Mouse (Mus musculus) intestine, postnatal 0 days (tissue): ENCODE results near the gene Chmp1a. TPM values are rescaled to one million over a fixed set of nuclear protein-coding genes. Genes with fewer than 3 reads are reported as not detected.
"Not testable (repeated sequence)": the region's sequence is repeated elsewhere in the genome, so short reads cannot be mapped to it uniquely, and the experiment has no call there.

ENCODE experiments used
- ATAC-seq: fragments of 200-750 bp; cut with Nextera tagmentation; 2 replicates; pipeline ENCODE4 v1.8.0; 2017; ENCODE audit warnings: mild to moderate bottlenecking, moderate TSS enrichment, moderate library complexity
- H3K27ac ChIP-seq: fragments of 300-500 bp; sonication (generic); 2 replicates; pipeline ENCODE4 v1.5.1; 2014; ENCODE audit warnings: mild to moderate bottlenecking, low read depth, low read length, moderate library complexity
- H3K27me3 ChIP-seq: fragments of 300-500 bp; sonication (generic); replicated peaks from 2 replicates; pipeline ENCODE4 v1.6.1; 2014; ENCODE audit warnings: low read length, mixed read lengths; ENCODE audit not compliant: control insufficient read depth, insufficient read depth
- H3K36me3 ChIP-seq: fragments of 300-500 bp; sonication (generic); 2 replicates; pipeline ENCODE4 v1.6.1; 2014; ENCODE audit warnings: mild to moderate bottlenecking, moderate library complexity; ENCODE audit not compliant: control insufficient read depth, insufficient read depth
- H3K4me1 ChIP-seq: fragments of 300-500 bp; sonication (generic); replicated peaks from 2 replicates; pipeline ENCODE4 v1.6.1; 2014; ENCODE audit warnings: antibody characterized with exemption, low read length, mixed read lengths; ENCODE audit not compliant: control insufficient read depth, insufficient read depth
- H3K4me2 ChIP-seq: fragments of 300-500 bp; sonication (generic); replicated peaks from 2 replicates; pipeline ENCODE4 v1.6.1; 2014; ENCODE audit warnings: low read depth, mild to moderate bottlenecking, moderate library complexity
- H3K4me3 ChIP-seq: fragments of 300-500 bp; sonication (generic); 2 replicates; pipeline ENCODE4 v1.5.1; 2014; ENCODE audit warnings: low read depth, low read length
- H3K9ac ChIP-seq: fragments of 300-500 bp; sonication (generic); 2 replicates; pipeline ENCODE4 v1.6.1; 2014; ENCODE audit warnings: mild to moderate bottlenecking, low read depth, low read length
- H3K9me3 ChIP-seq: fragments of 300-500 bp; sonication (generic); 2 replicates; pipeline ENCODE4 v1.6.1; 2016; ENCODE audit warnings: mixed run types; ENCODE audit not compliant: control insufficient read depth
- CTCF ChIP-seq: sonication (generic); IDR thresholded peaks from 2 replicates; pipeline ENCODE4 v1.5.1; 2016; ENCODE audit warnings: low read depth, mild to moderate bottlenecking, control low read depth, antibody characterized with exemption, moderate library complexity
- WGBS: fragments of 180-500 bp; shearing (Covaris S2); extraction: QIAGEN DNeasy Blood & Tissue Kit; methylation state at CpG from one replicate; pipeline ENCODE4 v1.1.7; 2014; 5-methylcytosine and 5-hydroxymethylcytosine counted together
- polyA plus RNA-seq: library from polyadenylated mRNA; unstranded; fragments of >200 nt; fragmentation: Nextera tagmentation; extraction: Ambion mirVana; gene quantifications from 2 replicates; pipeline ENCODE4 v1.2.1, GENCODE M21; 2015

The Chmp1a gene
- polyA plus RNA-seq = 203 TPM in 2 replicates

- peak; percentile 87 for ATAC-seq
- Histone ChIP-seq H3K9me3 (no peaks in the 10 kb centered on the region), H3K4me3 (peak within 1 kb of the TSS; percentile 84), H3K4me2 (peak within 1 kb of the TSS; percentile 85), H3K27me3 (no peaks in the 10 kb centered on the region), H3K9ac (peak within 1 kb of the TSS; percentile 84), H3K36me3 (peaks cover 28% of the 10 kb centered on the region), H3K27ac (peak within 1 kb of the TSS; percentile 78), H3K4me1 (no peaks in the 10 kb centered on the region; the same call in 1 of the 2 replicates)
- under 1% methylated on average over 76 of the region's 76 CpGs for WGBS
- TF ChIP-seq CTCF = peak; percentile 72
Observed at GRCm38 (mm10) chr8:123212321-123213117, at the start of gene Chmp1a, which contains the start of gene Spata33. Gene Chmp1a, minus strand, starts transcription at chr8:123212763. Gene Spata33, plus strand, starts transcription at chr8:123212832.

GRCm38 (mm10) chr8:123257593-123257992 lies 45.0 kb upstream of the Chmp1a start:
- not testable (repeated sequence) for H3K4me1 ChIP-seq, H3K27me3 ChIP-seq, H3K9me3 ChIP-seq, H3K4me3 ChIP-seq, H3K9ac ChIP-seq, H3K4me2 ChIP-seq, H3K27ac ChIP-seq, ATAC-seq
- 90% methylated on average over 8 of the region's 8 CpGs for WGBS
- peaks cover 48% of the 10 kb centered on the region for H3K36me3 ChIP-seq

GRCm38 (mm10) chr8:123257114-123257513 lies 44.6 kb upstream of the Chmp1a start:
- H3K9me3 ChIP-seq = no peaks in the 10 kb centered on the region
- no peak overlapping the region for H3K4me2 ChIP-seq
- no peak for ATAC-seq
- H3K4me1 ChIP-seq = 0 out of 2 replicates have a peak, but pooled peaks cover 2% of the 10 kb centered on the region
- no peak overlapping the region for H3K27ac ChIP-seq
- no peak for TF ChIP-seq CTCF
- 94% methylated on average over 3 of the region's 3 CpGs for WGBS
- H3K36me3 ChIP-seq = peaks cover 45% of the 10 kb centered on the region
- H3K27me3 ChIP-seq = no peaks in the 10 kb centered on the region
- H3K9ac ChIP-seq = no peak overlapping the region
- H3K4me3 ChIP-seq = no peak overlapping the region

GRCm38 (mm10) chr8:123255170-123255569 lies 42.6 kb upstream of the Chmp1a start:
- Histone ChIP-seq H3K4me3 (peak overlapping the region; percentile 71), H3K27ac (no peak overlapping the region), H3K27me3 (no peaks in the 10 kb centered on the region), H3K4me1 (0 out of 2 replicates have a peak, but pooled peaks cover 2% of the 10 kb centered on the region), H3K4me2 (peak overlapping the region; percentile 96), H3K9me3 (no peaks in the 10 kb centered on the region), H3K9ac (peak overlapping the region; percentile 91; the same call in 1 of the 2 replicates), H3K36me3 (peaks cover 44% of the 10 kb centered on the region)
- WGBS = 64% methylated on average over 6 of the region's 6 CpGs
- no peak for ATAC-seq
- peak; percentile 55 for TF ChIP-seq CTCF

GRCm38 (mm10) chr8:123254099-123254885 lies 41.7 kb upstream of the Chmp1a start, which contains the start of the genes Zfp276 and Vps9d1:
Gene Zfp276, plus strand, starts transcription at chr8:123254195.
Gene Vps9d1, minus strand, starts transcription at chr8:123254348.
- H3K9ac ChIP-seq = peak within 1 kb of the TSS; percentile 91
- 0 out of 2 replicates have a peak, but pooled peaks cover 2% of the 10 kb centered on the region for H3K4me1 ChIP-seq
- peak within 1 kb of the TSS; percentile 96 for H3K4me2 ChIP-seq
- H3K27me3 ChIP-seq = no peaks in the 10 kb centered on the region
- ATAC-seq = peak; percentile 96
- TF ChIP-seq CTCF = 0 out of 2 replicates have a peak, but pooled peaks have one; percentile 6
- H3K27ac ChIP-seq = peak within 1 kb of the TSS; percentile 82
- H3K4me3 ChIP-seq = peak within 1 kb of the TSS; percentile 71
- peaks cover 41% of the 10 kb centered on the region for H3K36me3 ChIP-seq
- 0% methylated on average over 89 of the region's 99 CpGs for WGBS
- no peaks in the 10 kb centered on the region for H3K9me3 ChIP-seq
